Mouse (Mus musculus) ES-E14 (cell line): ENCODE data around the gene 9530053A07Rik. TPM values are rescaled to one million over a fixed set of nuclear protein-coding genes. Genes with fewer than 3 reads are reported as not detected.
"Not testable (repeated sequence)": the region's sequence is repeated elsewhere in the genome, so short reads cannot be mapped to it uniquely, and the experiment has no call there.

Experiments
- DNase-seq: peaks from one replicate; pipeline ENCODE4 v3.0.0-alpha.2; 2013; ENCODE audit warnings: low read depth, low spot score
- H3K27ac ChIP-seq: 2 replicates; pipeline ENCODE4 v1.5.1; 2012; ENCODE audit warnings: low read depth, mild to moderate bottlenecking, low read length, moderate library complexity, mixed read lengths; ENCODE audit not compliant: poor library complexity, insufficient read depth, severe bottlenecking
- H3K36me3 ChIP-seq: 2 replicates; pipeline ENCODE4 v1.6.1; 2012; ENCODE audit warnings: mild to moderate bottlenecking, low read length, moderate library complexity, mixed read lengths; ENCODE audit not compliant: control insufficient read depth, poor library complexity, insufficient read depth, severe bottlenecking
- H3K4me1 ChIP-seq, 2 experiments: fragments of 150-350 bp in 1 of 2; sonication (generic) in 1 of 2; 2 replicates each; pipeline ENCODE4 v1.6.1; 2012; ENCODE audit warnings: low read length in 2 of 2, mild to moderate bottlenecking in 1 of 2, mixed read lengths in 1 of 2; ENCODE audit not compliant: control insufficient read depth in 2 of 2, insufficient read depth in 2 of 2, poor library complexity in 1 of 2
- H3K4me3 ChIP-seq, 2 experiments: fragments of 150-350 bp in 1 of 2; sonication (generic) in 1 of 2; 2 replicates each; pipeline ENCODE4 v1.5.1; 2012; ENCODE audit warnings: low read length in 2 of 2, low read depth in 1 of 2, mild to moderate bottlenecking in 1 of 2, mixed read lengths in 1 of 2; ENCODE audit not compliant: insufficient read depth in 1 of 2, poor library complexity in 1 of 2, severe bottlenecking in 1 of 2
- H3K9ac ChIP-seq: 2 replicates; pipeline ENCODE4 v1.6.1; 2012; ENCODE audit warnings: low read depth, mild to moderate bottlenecking, low read length, mixed read lengths; ENCODE audit not compliant: poor library complexity, insufficient read depth, severe bottlenecking
- H3K9me3 ChIP-seq: fragments of 150-350 bp; sonication (generic); 2 replicates; pipeline ENCODE4 v1.6.1; 2012; ENCODE audit warnings: low read depth, mild to moderate bottlenecking, low read length; ENCODE audit not compliant: control insufficient read depth, insufficient read depth
- CHD2 ChIP-seq: IDR thresholded peaks from 2 replicates; pipeline ENCODE4 v1.6.1; 2014; ENCODE audit warnings: mild to moderate bottlenecking, low read depth, low read length, inconsistent platforms
- HCFC1 ChIP-seq: IDR thresholded peaks from 2 replicates; pipeline ENCODE4 v1.6.1; 2012; ENCODE audit warnings: low read length, inconsistent platforms, borderline replicate concordance; ENCODE audit not compliant: insufficient read depth
- MAFK ChIP-seq: IDR thresholded peaks from 2 replicates; pipeline ENCODE4 v1.6.1; 2014; ENCODE audit warnings: mild to moderate bottlenecking, low read depth, low read length, inconsistent platforms; ENCODE audit not compliant: insufficient read depth
- ZC3H11A ChIP-seq: IDR thresholded peaks from 2 replicates; pipeline ENCODE4 v1.6.1; 2012; ENCODE audit warnings: low read depth, mild to moderate bottlenecking, inconsistent platforms, low read length, borderline replicate concordance
- ZNF384 ChIP-seq: IDR thresholded peaks from 2 replicates; pipeline ENCODE4 v1.6.1; 2012; ENCODE audit warnings: low read depth, low read length, inconsistent platforms
- in situ Hi-C, 2 experiments: fragments of 600-800 bp; cut with MboI; formaldehyde crosslinking; loops; one replicate each; pipeline ENCODE4 v1.15.1; 2025; ENCODE audit warnings: low sequenced_read_pairs in 2 of 2, inconsistent platforms in 1 of 2; ENCODE audit not compliant: unreplicated experiment in 2 of 2
- total RNA-seq: library from RNA; depleted of rRNA; stranded (reverse); fragments of 300-350 nt; gene quantifications from 2 replicates; pipeline ENCODE4 v1.2.3, GENCODE M21; 2012

Gene 9530053A07Rik
- total RNA-seq, 1 experiment = 0.85 TPM

GRCm38 (mm10) chr7:28100596-28101590 lies 28.4 kb upstream of the 9530053A07Rik start:
- no peaks in the 10 kb centered on the region for H3K9me3 ChIP-seq
- H3K9ac ChIP-seq = no peak overlapping the region; the same call in 1 of the 2 replicates
- DNase-seq = peak; percentile 74
- no peak for TF ChIP-seq HCFC1
- no peak for TF ChIP-seq ZC3H11A
- TF ChIP-seq MAFK = no peak
- TF ChIP-seq ZNF384 = no peak
- TF ChIP-seq CHD2 = no peak
- no peak overlapping the region for H3K4me3 ChIP-seq
- H3K27ac ChIP-seq = no peak overlapping the region
- in situ Hi-C loops = no loop called here
- H3K36me3 ChIP-seq = no peaks in the 10 kb centered on the region
- no peaks in the 10 kb centered on the region; a peak in 1 of 4 replicates for H3K4me1 ChIP-seq

- H3K36me3 ChIP-seq, H3K4me1 ChIP-seq, DNase-seq, in situ Hi-C loops, H3K9me3 ChIP-seq, H3K27ac ChIP-seq, H3K9ac ChIP-seq, H3K4me3 ChIP-seq: not testable (repeated sequence)
Observed at GRCm38 (mm10) chr7:28102936-28103335, 26.3 kb upstream of the 9530053A07Rik start.

GRCm38 (mm10) chr7:28104670-28105069 lies 24.6 kb upstream of the 9530053A07Rik start:
- Histone ChIP-seq H3K9ac (no peak overlapping the region), H3K36me3 (no peaks in the 10 kb centered on the region), H3K4me3 (peak overlapping the region; percentile 34 to 46; a peak in 3 of 4 replicates), H3K9me3 (no peaks in the 10 kb centered on the region), H3K27ac (no peak overlapping the region), H3K4me1 (no peaks in the 10 kb centered on the region; a peak in 1 of 4 replicates)
- in situ Hi-C loops = no loop called here
- TF ChIP-seq CHD2 = no peak
- TF ChIP-seq HCFC1 = no peak
- no peak for TF ChIP-seq ZNF384
- TF ChIP-seq MAFK = no peak
- no peak for TF ChIP-seq ZC3H11A
- DNase-seq = peak; percentile 70

GRCm38 (mm10) chr7:28106241-28106640 lies 23.0 kb upstream of the 9530053A07Rik start:
- H3K4me1 ChIP-seq = no peaks in the 10 kb centered on the region; a peak in 1 of 4 replicates
- H3K9ac ChIP-seq = no peak overlapping the region
- TF ChIP-seq ZNF384 (no peak), MAFK (no peak), CHD2 (no peak), ZC3H11A (no peak), HCFC1 (no peak)
- H3K27ac ChIP-seq = no peak overlapping the region
- H3K4me3 ChIP-seq = no peak overlapping the region
- no peaks in the 10 kb centered on the region for H3K36me3 ChIP-seq
- in situ Hi-C loops = no loop called here
- DNase-seq = no peak
- H3K9me3 ChIP-seq = no peaks in the 10 kb centered on the region
